Mouse (Mus musculus) frontal cortex, postnatal 25 days (tissue): ENCODE data around the gene Agrn.
"Not testable (repeated sequence)": the region's sequence is repeated elsewhere in the genome, so short reads cannot be mapped to it uniquely, and the experiment has no call there.

ENCODE experiments used
- DNase-seq, 2 experiments: peaks; one replicate each; pipeline ENCODE4 v3.0.0; 2022; ENCODE audit warnings: low spot score in 2 of 2

Agrn gene

GRCm38 (mm10) chr4:156154771-156155170 is 42.5 kb downstream of the Agrn start:
- DNase-seq, result no peak

DNA sequence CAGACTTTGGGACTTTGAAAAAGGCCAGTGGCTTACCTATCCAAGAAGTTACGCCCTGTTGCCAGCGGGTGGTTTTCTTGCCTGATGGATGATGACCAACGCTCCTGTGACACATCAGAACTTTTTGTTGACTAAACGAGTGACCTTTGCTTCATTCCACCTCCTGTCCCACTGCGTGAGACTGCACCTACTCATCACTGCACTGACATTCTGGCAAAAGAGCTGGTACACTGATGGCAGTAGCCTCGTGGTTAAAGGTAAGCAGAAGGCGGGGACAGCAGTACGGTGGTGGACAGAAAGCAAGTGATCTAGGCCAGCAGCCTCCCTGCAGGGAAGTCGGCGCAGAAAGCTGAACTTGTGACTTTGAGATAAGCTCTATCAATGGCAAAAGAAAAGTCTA is 46.4 kb downstream of the Agrn start:
- DNase-seq, result not testable (repeated sequence)

- no peak for DNase-seq
Observed at GRCm38 (mm10) chr4:156136285-156137100, 60.8 kb downstream of the Agrn start.

DNA sequence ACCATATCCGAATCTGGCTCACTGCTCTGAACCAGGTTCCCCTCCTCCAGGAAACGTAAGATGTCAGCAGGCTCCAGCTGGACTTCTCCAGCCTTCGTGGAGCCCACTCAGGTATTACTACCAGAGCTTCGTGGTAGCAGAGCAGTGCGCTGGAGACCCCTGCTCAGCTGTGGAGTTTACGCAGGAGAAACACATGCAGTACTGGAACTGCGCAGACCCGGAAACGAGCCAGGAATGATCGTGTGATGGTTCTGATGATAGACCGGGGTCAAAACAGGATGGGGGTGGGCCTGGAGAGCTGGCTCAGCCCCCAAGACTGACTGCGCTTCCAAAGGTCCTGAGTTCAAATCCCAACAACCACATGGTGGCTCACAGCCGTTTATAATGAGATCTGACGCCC is 61.5 kb downstream of the Agrn start:
- DNase-seq, result no peak

- DNase-seq, result no peak
Observed at GRCm38 (mm10) chr4:156135112-156135511, 62.2 kb downstream of the Agrn start.

DNA sequence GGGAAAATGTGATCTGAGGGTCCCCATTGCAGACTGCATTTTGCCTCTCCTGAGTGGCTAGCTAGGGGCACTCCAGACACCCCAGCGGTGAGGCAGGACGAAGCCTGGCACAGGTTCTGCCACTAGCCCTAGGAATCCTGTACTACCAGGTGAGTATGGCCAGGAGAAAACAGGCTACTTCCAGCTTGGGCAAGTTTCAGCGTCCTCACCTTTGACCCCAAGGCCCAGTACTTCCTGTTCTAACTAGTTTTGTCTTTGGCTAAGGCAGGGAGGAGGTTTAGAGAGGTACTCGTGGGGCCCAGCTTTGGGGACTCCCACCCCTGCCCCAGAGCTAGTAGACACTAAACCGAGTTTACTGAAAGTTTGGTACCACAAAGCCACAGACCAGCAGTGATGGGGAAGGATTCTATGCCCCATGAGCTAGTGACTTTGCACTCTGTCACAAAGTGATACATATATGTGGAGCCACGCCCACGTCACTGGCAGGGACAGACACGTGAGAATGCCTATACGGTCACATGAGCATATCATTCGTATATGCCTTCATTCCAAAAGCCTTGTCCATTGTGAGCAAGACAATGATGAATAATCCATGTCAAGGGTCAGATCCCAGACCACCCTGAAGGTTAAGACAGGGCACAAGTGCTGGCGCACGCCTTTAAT is 63.2 kb downstream of the Agrn start:
- DNase-seq, result no peak

DNA sequence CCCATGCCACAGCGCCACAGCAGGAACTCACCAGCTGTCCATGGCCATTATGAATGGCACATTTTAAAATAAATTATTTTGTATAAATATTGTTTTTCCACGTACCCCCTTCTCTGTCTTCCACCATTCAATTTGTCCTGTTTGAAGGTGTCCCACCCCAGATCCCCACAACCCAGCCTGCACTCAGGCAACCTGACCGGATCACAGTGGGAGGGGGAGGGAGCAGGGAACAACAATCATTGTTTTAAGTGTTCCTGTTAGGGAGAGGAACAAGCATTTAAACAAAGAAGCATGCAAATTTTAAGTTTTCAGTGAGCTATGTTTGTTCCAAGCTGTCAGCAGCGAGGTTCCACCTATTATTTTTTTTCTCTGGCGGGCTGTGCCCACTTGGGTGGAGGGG is 64.0 kb downstream of the Agrn start:
- no peak for DNase-seq

DNA sequence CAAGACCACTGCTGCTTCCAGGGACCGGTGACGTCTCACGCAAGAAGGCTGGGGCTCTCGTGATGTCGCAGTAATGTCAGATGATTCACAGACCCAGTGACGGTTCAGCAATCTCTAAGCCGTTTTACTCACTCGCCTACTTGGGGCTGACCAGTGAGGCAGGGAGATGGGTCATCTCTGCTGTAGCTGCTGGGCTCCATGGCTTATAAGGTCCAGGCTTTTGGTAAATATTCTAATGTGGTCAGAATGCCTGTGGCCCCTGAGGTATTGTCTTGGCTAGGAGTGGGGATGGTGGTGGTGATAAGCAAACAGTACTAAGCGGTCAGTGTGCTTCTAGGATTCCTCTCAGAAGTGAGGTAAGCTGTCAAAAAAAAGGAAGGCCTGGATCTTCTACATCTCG is 66.3 kb downstream of the Agrn start:
- DNase-seq, result no peak

DNA sequence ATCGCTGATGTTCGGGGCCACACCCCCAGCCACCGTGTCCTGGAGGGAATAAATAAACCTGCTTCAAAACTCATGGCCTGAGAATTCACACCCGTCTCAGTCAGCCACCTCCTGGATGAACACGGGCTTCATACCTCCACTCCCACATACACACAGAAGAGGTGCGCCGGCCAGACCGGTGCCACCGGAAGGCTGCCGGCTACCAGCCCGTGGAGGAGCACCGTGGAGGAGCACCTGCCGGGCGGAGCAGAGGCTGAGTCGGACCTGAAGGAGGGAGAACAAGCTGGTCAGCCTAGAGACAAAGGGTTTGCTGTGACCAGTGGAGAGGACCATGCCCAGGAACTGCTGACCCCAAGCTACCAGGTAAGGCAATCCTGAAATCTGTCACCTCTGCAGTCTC is 66.9 kb downstream of the Agrn start, which contains the start of gene Rnf223:
Rnf223 (plus strand) TSS at position 78 of the 400 bp plus-strand sequence.
- no peak for DNase-seq

DNA sequence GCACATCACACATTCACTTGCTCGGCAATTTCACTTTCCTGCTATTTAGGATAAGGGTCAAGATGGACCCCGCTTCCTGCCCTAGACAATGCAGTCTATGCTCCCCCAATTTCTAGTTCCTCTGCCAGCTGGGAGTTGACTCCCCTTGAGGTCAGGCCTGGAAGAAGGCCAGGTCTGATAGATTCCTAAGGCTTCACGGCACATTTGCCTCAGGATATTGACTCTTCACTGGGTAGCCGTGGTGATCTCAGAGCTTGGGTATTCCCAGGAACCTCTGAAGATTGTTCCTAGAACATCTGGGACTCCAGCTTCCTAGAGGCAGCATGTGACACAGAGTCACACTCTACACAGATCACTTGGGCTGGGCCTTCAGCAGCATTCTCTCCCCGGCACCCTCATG is 68.5 kb downstream of the Agrn start:
- DNase-seq, result no peak

DNA sequence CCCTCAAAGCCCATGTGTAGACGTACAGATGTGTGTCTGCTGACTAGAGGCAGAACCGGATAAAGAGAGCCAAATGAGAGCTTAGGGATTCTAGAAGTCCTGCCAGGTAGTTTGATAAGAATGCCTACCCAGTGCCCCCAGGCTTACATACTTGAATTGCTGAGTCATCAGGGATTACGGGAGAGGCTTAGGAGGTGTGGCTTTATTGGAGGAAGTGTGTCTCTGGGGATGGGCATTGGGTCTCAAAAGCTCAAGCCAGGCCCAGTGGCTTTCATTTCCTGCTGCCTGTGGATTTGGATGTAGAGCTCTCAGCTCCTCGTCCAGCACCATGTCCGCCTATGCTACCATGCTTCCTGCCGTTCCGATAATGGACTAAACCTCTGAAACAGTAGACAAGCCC is 70.4 kb downstream of the Agrn start:
- DNase-seq, result no peak

DNA sequence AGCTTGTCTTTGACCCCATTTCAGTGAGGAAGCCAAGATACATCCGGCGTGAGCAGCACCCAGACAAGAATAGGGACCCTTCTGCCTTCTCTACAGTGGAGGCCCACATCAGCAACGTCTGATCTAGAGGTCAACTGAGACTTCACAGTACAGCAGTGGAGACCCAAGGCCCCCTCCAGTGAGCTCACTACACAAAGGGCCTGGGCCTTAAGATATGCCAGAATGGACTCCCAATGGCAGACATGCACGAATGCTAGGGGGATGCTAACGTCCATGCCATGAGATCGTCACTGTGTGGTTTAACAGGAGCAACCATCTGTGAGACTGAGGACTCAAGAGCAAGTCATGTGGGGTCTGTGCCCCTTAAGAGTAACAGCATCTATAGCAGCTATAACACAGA is 71.9 kb downstream of the Agrn start:
- DNase-seq, result no peak

DNA sequence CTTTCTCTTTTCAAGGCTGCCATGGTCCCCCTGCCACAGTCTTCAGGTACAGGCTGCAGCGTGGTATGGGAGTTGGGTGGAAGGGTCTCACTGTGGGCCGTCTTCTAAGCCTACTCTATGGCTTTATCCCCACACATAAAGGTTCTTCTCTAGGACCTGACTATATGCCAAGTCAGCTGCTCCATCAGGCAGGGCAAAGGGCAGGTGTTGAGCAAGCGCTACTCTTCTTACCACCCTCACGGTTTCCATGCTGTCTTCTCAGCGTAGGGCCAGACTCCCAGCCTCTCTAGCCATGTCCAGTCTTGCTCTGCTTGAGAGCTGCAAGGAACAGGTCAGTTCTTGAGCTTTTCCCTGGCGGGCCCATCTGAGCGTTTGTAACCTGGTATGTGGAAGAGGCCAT is 73.2 kb downstream of the Agrn start:
- no peak for DNase-seq
